Mouse (Mus musculus) liver, embryonic 15.5 days (tissue): ENCODE measurements around the gene Gadd45g. TPM values are rescaled to one million over a fixed set of nuclear protein-coding genes. Genes with fewer than 3 reads are reported as not detected.

Experiments
- ATAC-seq: fragments of 200-750 bp; cut with Nextera tagmentation; 2 replicates; pipeline ENCODE4 v1.8.0; 2017; ENCODE audit warnings: moderate number of reproducible peaks, mild to moderate bottlenecking, moderate library complexity; ENCODE audit not compliant: insufficient read depth
- H3K27ac ChIP-seq: fragments of 300-500 bp; sonication (generic); replicated peaks from 2 replicates; pipeline ENCODE4 v1.5.1; 2015; ENCODE audit warnings: mild to moderate bottlenecking, inconsistent platforms
- H3K27me3 ChIP-seq: fragments of 300-500 bp; sonication (generic); 2 replicates; pipeline ENCODE4 v1.6.1; 2015; ENCODE audit warnings: mild to moderate bottlenecking, inconsistent platforms
- H3K36me3 ChIP-seq: fragments of 300-500 bp; sonication (generic); replicated peaks from 2 replicates; pipeline ENCODE4 v1.6.1; 2015; ENCODE audit warnings: moderate library complexity, mild to moderate bottlenecking, inconsistent platforms
- H3K4me1 ChIP-seq: fragments of 300-500 bp; sonication (generic); replicated peaks from 2 replicates; pipeline ENCODE4 v1.6.1; 2015; ENCODE audit warnings: inconsistent platforms
- H3K4me2 ChIP-seq: fragments of 300-500 bp; sonication (generic); 2 replicates; pipeline ENCODE4 v1.6.1; 2015; ENCODE audit warnings: moderate library complexity, mild to moderate bottlenecking, inconsistent platforms
- H3K4me3 ChIP-seq: fragments of 300-500 bp; sonication (generic); replicated peaks from 2 replicates; pipeline ENCODE4 v1.5.1; 2015; ENCODE audit warnings: mild to moderate bottlenecking, inconsistent platforms
- H3K9ac ChIP-seq: fragments of 300-500 bp; sonication (generic); 2 replicates; pipeline ENCODE4 v1.6.1; 2015; ENCODE audit warnings: moderate library complexity, mild to moderate bottlenecking, inconsistent platforms
- H3K9me3 ChIP-seq: fragments of 300-500 bp; sonication (generic); replicated peaks from 2 replicates; pipeline ENCODE4 v1.6.1; 2016; ENCODE audit warnings: inconsistent platforms
- WGBS: fragments of 180-500 bp; shearing (Covaris S2); methylation state at CpG from one replicate; pipeline ENCODE4 v1.1.7; 2015; ENCODE audit warnings: mixed read lengths; ENCODE audit not compliant: insufficient replicate concordance; 5-methylcytosine and 5-hydroxymethylcytosine counted together
- polyA plus RNA-seq: library from polyadenylated mRNA; unstranded; fragments of >200 nt; fragmentation: Nextera tagmentation; extraction: Ambion mirVana; gene quantifications from 2 replicates; pipeline ENCODE4 v1.2.1, GENCODE M21; 2015

The Gadd45g gene
- polyA plus RNA-seq = 13.3 and 14.0 TPM in 2 replicates

- under 1% methylated on average over 31 of the region's 31 CpGs for WGBS
- peaks cover 91% of the 10 kb centered on the region for H3K4me1 ChIP-seq
Observed at GRCm38 (mm10) chr13:51846301-51846867, at the start of gene Gadd45g. Gadd45g (plus strand) TSS chr13:51846678.

GRCm38 (mm10) chr13:51797899-51798746 is 48.4 kb upstream of the Gadd45g start:
- Histone ChIP-seq H3K27ac (no peak overlapping the region), H3K4me2 (no peak overlapping the region), H3K4me1 (peaks cover 27% of the 10 kb centered on the region), H3K4me3 (no peak overlapping the region), H3K27me3 (no peaks in the 10 kb centered on the region), H3K36me3 (no peaks in the 10 kb centered on the region), H3K9ac (no peak overlapping the region), H3K9me3 (no peaks in the 10 kb centered on the region)
- no peak for ATAC-seq
- 54% methylated on average over 8 of the region's 8 CpGs for WGBS

More at GRCm38 (mm10) chr13:51846301-51846867, at the start of gene Gadd45g:
- peak within 1 kb of the TSS; percentile 76 for H3K4me3 ChIP-seq
- peak within 1 kb of the TSS; percentile 98 for H3K4me2 ChIP-seq
- H3K9ac ChIP-seq = peak within 1 kb of the TSS; percentile 87
- H3K36me3 ChIP-seq = no peaks in the 10 kb centered on the region
- peak within 1 kb of the TSS; percentile 93 for H3K27ac ChIP-seq
- peak; percentile 38 for ATAC-seq
- peaks cover 11% of the 10 kb centered on the region for H3K27me3 ChIP-seq
- no peaks in the 10 kb centered on the region for H3K9me3 ChIP-seq

- Histone ChIP-seq H3K36me3 (no peaks in the 10 kb centered on the region), H3K4me2 (no peak overlapping the region), H3K4me1 (peaks cover 17% of the 10 kb centered on the region), H3K9me3 (no peaks in the 10 kb centered on the region), H3K9ac (no peak overlapping the region), H3K27me3 (no peaks in the 10 kb centered on the region), H3K4me3 (no peak overlapping the region), H3K27ac (no peak overlapping the region)
- WGBS = 46% methylated on average over 16 of the region's 16 CpGs
- peak; percentile 56; the same call in 1 of the 2 replicates for ATAC-seq
Observed at GRCm38 (mm10) chr13:51799735-51800522, 46.5 kb upstream of the Gadd45g start.

- Histone ChIP-seq H3K4me2 (no peak overlapping the region), H3K36me3 (no peaks in the 10 kb centered on the region), H3K27ac (no peak overlapping the region), H3K9ac (no peak overlapping the region), H3K4me1 (peaks cover 17% of the 10 kb centered on the region), H3K4me3 (no peak overlapping the region), H3K27me3 (no peaks in the 10 kb centered on the region), H3K9me3 (no peaks in the 10 kb centered on the region)
- ATAC-seq = no peak
- WGBS = 31% methylated on average over 9 of the region's 9 CpGs
Observed at GRCm38 (mm10) chr13:51800921-51801320, 45.6 kb upstream of the Gadd45g start.

- no peak for ATAC-seq
- no peak overlapping the region for H3K4me2 ChIP-seq
- H3K9ac ChIP-seq = no peak overlapping the region
- H3K4me1 ChIP-seq = peaks cover 5% of the 10 kb centered on the region
- no peak overlapping the region for H3K4me3 ChIP-seq
- 63% methylated on average over 4 of the region's 4 CpGs for WGBS
- H3K27me3 ChIP-seq = 0 out of 2 replicates have a peak, but pooled peaks cover 5% of the 10 kb centered on the region
- H3K27ac ChIP-seq = no peak overlapping the region
- no peaks in the 10 kb centered on the region for H3K36me3 ChIP-seq
- no peaks in the 10 kb centered on the region for H3K9me3 ChIP-seq
Observed at GRCm38 (mm10) chr13:51805634-51806033, 40.8 kb upstream of the Gadd45g start.

- H3K4me1 ChIP-seq = no peaks in the 10 kb centered on the region
- no peak overlapping the region for H3K9ac ChIP-seq
- H3K27me3 ChIP-seq = 0 out of 2 replicates have a peak, but pooled peaks cover 5% of the 10 kb centered on the region
- no peak overlapping the region for H3K27ac ChIP-seq
- no peaks in the 10 kb centered on the region for H3K36me3 ChIP-seq
- no peaks in the 10 kb centered on the region for H3K9me3 ChIP-seq
- ATAC-seq = no peak
- no peak overlapping the region for H3K4me2 ChIP-seq
- H3K4me3 ChIP-seq = no peak overlapping the region
- 82% methylated on average over 15 of the region's 15 CpGs for WGBS
Observed at GRCm38 (mm10) chr13:51806220-51806619, 40.3 kb upstream of the Gadd45g start.

GRCm38 (mm10) chr13:51808141-51808540 is 38.3 kb upstream of the Gadd45g start:
- Histone ChIP-seq H3K27ac (no peak overlapping the region), H3K4me3 (no peak overlapping the region), H3K4me2 (no peak overlapping the region), H3K36me3 (no peaks in the 10 kb centered on the region), H3K27me3 (0 out of 2 replicates have a peak, but pooled peaks cover 5% of the 10 kb centered on the region), H3K4me1 (no peaks in the 10 kb centered on the region), H3K9me3 (no peaks in the 10 kb centered on the region), H3K9ac (no peak overlapping the region)
- WGBS = 61% methylated on average over 12 of the region's 12 CpGs
- no peak for ATAC-seq

- no peak for ATAC-seq
- Histone ChIP-seq H3K4me1 (peaks cover 20% of the 10 kb centered on the region), H3K4me2 (no peak overlapping the region), H3K27me3 (no peaks in the 10 kb centered on the region), H3K4me3 (no peak overlapping the region), H3K36me3 (no peaks in the 10 kb centered on the region), H3K27ac (no peak overlapping the region), H3K9ac (no peak overlapping the region), H3K9me3 (no peaks in the 10 kb centered on the region)
- 41% methylated on average over 10 of the region's 10 CpGs for WGBS
Observed at GRCm38 (mm10) chr13:51813621-51814615, 32.6 kb upstream of the Gadd45g start.

- peaks cover 20% of the 10 kb centered on the region for H3K4me1 ChIP-seq
- WGBS = 77% methylated on average over 6 of the region's 6 CpGs
- no peak for ATAC-seq
- no peak overlapping the region for H3K4me3 ChIP-seq
- no peaks in the 10 kb centered on the region for H3K36me3 ChIP-seq
- no peaks in the 10 kb centered on the region for H3K27me3 ChIP-seq
- no peak overlapping the region for H3K27ac ChIP-seq
- no peak overlapping the region for H3K4me2 ChIP-seq
- no peaks in the 10 kb centered on the region for H3K9me3 ChIP-seq
- H3K9ac ChIP-seq = no peak overlapping the region
Observed at GRCm38 (mm10) chr13:51814646-51815045, 31.8 kb upstream of the Gadd45g start.

GRCm38 (mm10) chr13:51815865-51816504 is 30.5 kb upstream of the Gadd45g start:
- H3K4me2 ChIP-seq = no peak overlapping the region
- WGBS = 10% methylated on average over 9 of the region's 9 CpGs
- H3K4me1 ChIP-seq = peaks cover 20% of the 10 kb centered on the region
- no peaks in the 10 kb centered on the region for H3K9me3 ChIP-seq
- no peak overlapping the region for H3K4me3 ChIP-seq
- no peak overlapping the region for H3K9ac ChIP-seq
- H3K27ac ChIP-seq = no peak overlapping the region; the same call in 1 of the 2 replicates
- no peaks in the 10 kb centered on the region for H3K27me3 ChIP-seq
- ATAC-seq = peak; percentile 34; the same call in 1 of the 2 replicates
- no peaks in the 10 kb centered on the region for H3K36me3 ChIP-seq
